Mouse (Mus musculus): Measurements from ENCODE around the gene Vmn2r92.
"Not testable (repeated sequence)": the region's sequence is repeated elsewhere in the genome, so short reads cannot be mapped to it uniquely, and the experiment has no call there.

The Vmn2r92 gene

GRCm38 (mm10) chr17:18151587-18151986 is at the start of gene Vmn2r92:
Vmn2r92 (plus strand) TSS chr17:18151887.
- DNase-seq, result not testable (repeated sequence)

- not testable (repeated sequence) for DNase-seq
Observed at GRCm38 (mm10) chr17:18102265-18102664, 49.4 kb upstream of the Vmn2r92 start.

GRCm38 (mm10) chr17:18161194-18161593 is 9.5 kb downstream of the Vmn2r92 start:
- not testable (repeated sequence) for DNase-seq

DNA sequence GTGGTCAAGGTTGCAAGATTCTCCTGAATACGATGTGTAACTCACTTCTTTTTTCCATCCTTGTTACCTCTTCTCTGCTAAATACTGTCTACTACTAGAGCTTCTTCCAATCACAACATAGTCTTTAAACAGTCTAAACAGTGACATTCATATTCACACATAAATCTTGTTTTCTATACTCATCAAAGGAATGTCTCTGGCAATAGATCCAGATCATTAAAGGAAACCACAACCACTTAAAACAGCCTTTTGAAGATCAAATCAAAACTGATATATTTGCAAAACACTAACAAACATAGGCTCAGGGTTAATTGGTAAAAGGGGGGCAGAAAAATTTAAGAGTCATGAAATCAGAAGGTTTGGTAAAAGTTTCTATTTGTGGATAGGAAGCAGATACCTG is 38.0 kb downstream of the Vmn2r92 start:
- DNase-seq, result no peak

GRCm38 (mm10) chr17:18221300-18221699 is 69.6 kb downstream of the Vmn2r92 start:
- DNase-seq, result no peak

- no peak for DNase-seq
Observed at GRCm38 (mm10) chr17:18231996-18232395, 80.3 kb downstream of the Vmn2r92 start.

GRCm38 (mm10) chr17:18236931-18237330 is 85.2 kb downstream of the Vmn2r92 start:
- DNase-seq, result no peak
